Mouse (Mus musculus): ENCODE results near the gene Trub1. TPM values are rescaled to one million over a fixed set of nuclear protein-coding genes. Genes with fewer than 3 reads are reported as not detected.

The Trub1 gene
- polyA plus RNA-seq, 1 experiment from 2014 or later = 13.7 TPM

Other genes starting within 250 kb of the Trub1 start
- 57.3 and 62.1 TPM in 2 replicates for gene Ablim1, start 138.0 kb upstream of the Trub1 start, polyA plus RNA-seq (2015; fragmentation: Nextera tagmentation; extraction: Ambion mirVana)
- 11.2 and 12.8 TPM in 2 replicates for gene Fam160b1, start 92.2 kb upstream of the Trub1 start, polyA plus RNA-seq (2015; fragmentation: Nextera tagmentation; extraction: Ambion mirVana)
- gene Atrnl1, start 158.1 kb downstream of the Trub1 start, polyA plus RNA-seq (2015; fragmentation: Nextera tagmentation; extraction: Ambion mirVana) = 5.3 and 6.5 TPM in 2 replicates